Mouse (Mus musculus) erythroblast, embryonic 14.5 days (primary cell): ENCODE data around the gene Vamp5.

Source experiments
- GATA1 ChIP-seq: IDR thresholded peaks from 2 replicates; pipeline ENCODE4 v1.6.1; 2012; ENCODE audit warnings: low read length, inconsistent platforms, mixed read lengths
- TAL1 ChIP-seq: IDR thresholded peaks from 3 replicates; pipeline ENCODE4 v1.6.1; 2012; ENCODE audit warnings: low read length, inconsistent platforms, mixed read lengths

DNA sequence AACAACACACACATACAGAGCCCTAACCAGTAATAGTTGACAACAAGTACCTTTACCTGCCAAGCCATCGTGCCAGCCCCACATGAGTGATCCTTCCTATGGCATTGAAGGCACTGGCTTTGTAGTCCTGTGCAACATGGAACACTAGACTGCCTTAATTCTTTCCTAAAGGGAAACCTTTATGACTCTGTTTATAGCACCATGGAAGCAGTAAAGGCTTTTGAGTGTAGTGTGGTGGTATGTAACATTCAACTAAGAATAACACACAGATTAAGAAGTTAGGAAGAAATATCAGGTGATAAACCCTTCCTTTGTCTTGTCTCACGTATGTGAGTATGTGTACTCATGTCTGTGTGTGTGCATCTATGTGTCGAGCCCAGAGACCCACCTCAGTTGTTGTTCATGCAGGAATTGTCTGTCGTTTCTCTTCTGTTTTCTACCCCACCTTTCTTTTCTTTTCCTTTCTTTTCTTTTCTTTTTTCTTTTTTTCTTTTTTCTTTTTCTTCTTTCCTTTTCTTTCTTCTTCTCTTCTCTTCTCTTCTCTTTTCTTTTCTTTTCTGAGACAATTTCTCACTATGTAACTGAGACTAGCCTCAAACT, 13.3 kb downstream of the Vamp5 start, which contains the start of gene Rnf181:
- TF ChIP-seq GATA1, result no peak
- TF ChIP-seq TAL1, result no peak
